Mouse (Mus musculus): ENCODE measurements around the gene Lrtm1.

- no peak for TF ChIP-seq POLR2A (IDR thresholded peaks at IDR 0.05; ENCODE audit: low read depth, low read length)
- TF ChIP-seq CTCF (IDR thresholded peaks at IDR 0.05; ENCODE audit: borderline replicate concordance, insufficient read depth, low read length): no peak
Measured at GRCm38 (mm10) chr14:29042355-29042754, 24.3 kb downstream of the Lrtm1 start.
